Mouse (Mus musculus): ENCODE measurements around the gene Olfr596. TPM values are rescaled to one million over a fixed set of nuclear protein-coding genes. Genes with fewer than 3 reads are reported as not detected.
"Not testable (repeated sequence)": the region's sequence is repeated elsewhere in the genome, so short reads cannot be mapped to it uniquely, and the experiment has no call there.

Gene Olfr596
- not detected in 2 replicates for polyA plus RNA-seq (2016; fragmentation: Nextera tagmentation; extraction: Ambion mirVana)

DNA sequence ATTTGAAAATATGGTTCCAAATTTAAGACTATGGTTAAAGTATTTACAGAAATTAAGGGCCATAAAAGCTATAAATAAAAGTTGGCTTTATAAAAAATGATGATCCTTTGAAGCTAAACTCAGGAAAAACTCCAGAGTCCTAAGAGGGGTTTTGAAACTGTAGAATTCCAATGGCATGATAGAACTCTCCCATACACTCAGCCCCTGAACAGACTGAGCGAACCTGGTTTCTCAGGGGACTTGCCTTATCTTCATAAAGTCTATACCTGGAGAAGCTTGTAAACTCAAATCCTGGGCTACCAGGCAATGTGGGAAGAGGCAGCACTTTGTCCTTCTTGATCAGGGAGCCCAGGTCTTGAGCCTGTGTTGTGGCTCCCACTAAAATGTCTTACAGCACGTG lies at the start of gene Olfr596:
TSS of gene Olfr596 (plus strand) at position 301 of the 400 bp plus-strand sequence.
- not testable (repeated sequence) for H3K4me1 ChIP-seq; H3K27me3 ChIP-seq; H3K9me3 ChIP-seq (replicated peaks); H3K4me3 ChIP-seq; H3K9ac ChIP-seq; H3K36me3 ChIP-seq; H3K27ac ChIP-seq; H3K4me2 ChIP-seq (replicated peaks); ATAC-seq (ENCODE audit: low FRiP score)
- 93% methylated on average over 2 of the region's 2 CpGs for WGBS

DNA sequence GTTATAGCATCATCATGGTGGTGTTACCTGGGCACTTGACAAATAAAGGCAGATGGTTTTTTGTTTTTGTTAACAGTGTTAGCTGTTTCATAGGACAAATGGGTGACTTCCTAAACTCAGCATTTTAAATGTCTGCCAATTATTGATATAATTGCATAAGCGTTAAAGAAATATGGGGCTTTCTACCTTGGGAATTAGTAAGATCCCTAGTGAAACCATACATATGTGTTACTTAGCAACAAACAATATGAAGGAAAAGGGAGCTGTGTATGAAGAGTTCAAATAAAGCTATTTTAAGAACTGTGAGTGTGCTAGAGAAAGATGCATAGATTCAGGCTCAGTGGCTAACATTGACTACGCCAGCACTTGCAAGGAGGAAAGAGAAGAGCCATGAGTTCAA lies 10.6 kb downstream of the Olfr596 start, which contains the start of gene Olfr597:
TSS of gene Olfr597 (plus strand) at position 301 of the 400 bp plus-strand sequence.
- H3K9me3 ChIP-seq (replicated peaks); H3K27ac ChIP-seq; ATAC-seq (ENCODE audit: low FRiP score); H3K4me2 ChIP-seq (replicated peaks); H3K4me3 ChIP-seq; H3K9ac ChIP-seq; H3K4me1 ChIP-seq; H3K36me3 ChIP-seq; H3K27me3 ChIP-seq: not testable (repeated sequence)
- WGBS: 86% methylated on average over 2 of the region's 2 CpGs

DNA sequence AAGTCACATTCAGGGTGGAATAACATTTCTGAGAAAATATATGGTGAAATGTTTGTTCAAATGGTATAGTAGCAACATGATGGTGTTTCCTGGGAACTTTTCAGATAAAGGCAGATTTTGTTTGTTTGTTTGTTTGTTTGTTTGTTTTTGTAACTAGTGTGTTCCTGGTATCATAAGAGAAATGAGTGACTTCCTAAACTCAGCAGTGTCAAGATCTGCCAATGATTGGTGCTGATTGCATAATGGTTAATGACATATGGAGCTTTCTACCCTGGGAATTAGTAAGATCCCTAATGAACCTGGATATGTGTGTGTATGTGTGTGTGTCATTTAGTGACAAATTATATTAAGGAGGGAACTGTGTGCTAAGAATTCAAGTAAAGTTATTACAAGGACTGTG lies 17.8 kb downstream of the Olfr596 start, which contains the start of gene Olfr598:
TSS of gene Olfr598 (plus strand) at position 301 of the 400 bp plus-strand sequence.
- Histone ChIP-seq H3K4me3 (no peak within 1 kb of the TSS), H3K27ac (no peak within 1 kb of the TSS), H3K4me1 (no peaks in the 10 kb centered on the region), H3K27me3 (no peaks in the 10 kb centered on the region), H3K9me3 (replicated peaks) (no peaks in the 10 kb centered on the region), H3K36me3 (no peaks in the 10 kb centered on the region), H3K9ac (no peak within 1 kb of the TSS), H3K4me2 (replicated peaks) (no peak within 1 kb of the TSS)
- ATAC-seq (ENCODE audit: low FRiP score): no peak

DNA sequence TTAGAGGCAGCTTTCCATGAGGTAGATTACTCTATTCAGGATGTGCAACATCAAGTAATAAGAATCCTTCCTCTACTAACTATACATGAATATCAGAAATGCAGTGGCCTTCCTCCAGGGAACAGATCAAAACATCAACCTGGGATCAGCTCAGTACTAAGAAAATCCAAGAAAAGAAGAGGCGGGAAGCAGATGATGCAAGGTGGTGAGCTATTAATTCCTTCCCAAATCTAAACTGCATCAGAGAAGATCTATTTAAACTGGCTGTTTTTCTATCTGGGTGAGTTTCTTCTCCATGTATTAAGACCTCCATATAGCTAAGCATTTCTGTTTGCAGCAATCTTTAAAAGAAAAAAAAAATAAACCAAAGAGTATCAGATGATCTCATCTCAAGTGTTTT lies 30.2 kb downstream of the Olfr596 start, which contains the start of gene Olfr599:
TSS of gene Olfr599 (plus strand) at position 301 of the 400 bp plus-strand sequence.
- Histone ChIP-seq H3K4me2 (replicated peaks) (no peak within 1 kb of the TSS), H3K27me3 (no peaks in the 10 kb centered on the region), H3K9ac (no peak within 1 kb of the TSS), H3K4me3 (no peak within 1 kb of the TSS), H3K4me1 (no peaks in the 10 kb centered on the region), H3K36me3 (no peaks in the 10 kb centered on the region), H3K27ac (no peak within 1 kb of the TSS), H3K9me3 (replicated peaks) (no peaks in the 10 kb centered on the region)
- WGBS: 88% methylated on average over 1 of the region's 1 CpGs
- ATAC-seq (ENCODE audit: low FRiP score): no peak

DNA sequence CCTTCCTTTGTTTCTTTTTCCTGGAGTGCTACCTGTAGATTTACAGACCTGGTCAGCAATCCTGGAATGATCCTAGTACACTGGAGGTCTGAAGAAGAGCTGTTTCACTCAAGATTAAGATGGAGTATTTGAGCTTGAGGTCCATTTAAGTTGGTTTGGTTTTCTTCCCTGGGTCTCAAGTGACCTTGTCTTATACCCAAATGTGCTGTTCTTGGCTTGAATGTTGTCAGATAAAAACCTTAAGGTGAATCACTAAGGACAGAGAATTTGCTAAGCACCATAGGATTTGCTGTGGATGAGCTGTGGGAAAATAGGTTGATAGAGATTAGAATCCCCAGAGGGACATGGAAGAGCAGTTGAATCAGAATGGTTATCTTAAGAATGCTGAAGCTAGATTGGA lies 44.1 kb downstream of the Olfr596 start, which contains the start of gene Olfr600:
TSS of gene Olfr600 (minus strand) at position 101 of the 400 bp plus-strand sequence.
- H3K9me3 ChIP-seq (replicated peaks): no peaks in the 10 kb centered on the region
- ATAC-seq (ENCODE audit: low FRiP score): no peak
- H3K27ac ChIP-seq: no peak within 1 kb of the TSS
- no peaks in the 10 kb centered on the region for H3K36me3 ChIP-seq
- no peaks in the 10 kb centered on the region for H3K27me3 ChIP-seq
- no peak within 1 kb of the TSS for H3K4me2 ChIP-seq (replicated peaks)
- H3K4me1 ChIP-seq: no peaks in the 10 kb centered on the region
- H3K4me3 ChIP-seq: no peak within 1 kb of the TSS
- H3K9ac ChIP-seq: no peak within 1 kb of the TSS

Small RNA genes lying within 50 kb of the gene (microRNA-seq; reads per million reads assigned to microRNA genes)
- gene Gm23550 (not detected), gene Gm25171 (not detected)

Other genes with a start within 250 kb of the Olfr596 start
- gene Olfr584, start 223.8 kb upstream of the Olfr596 start, polyA plus RNA-seq (2016; fragmentation: Nextera tagmentation; extraction: Ambion mirVana): not detected in 2 replicates
- not detected in 2 replicates for gene Olfr585, start 207.9 kb upstream of the Olfr596 start, polyA plus RNA-seq (2016; fragmentation: Nextera tagmentation; extraction: Ambion mirVana)
- gene Olfr586, start 180.0 kb upstream of the Olfr596 start, polyA plus RNA-seq (2016; fragmentation: Nextera tagmentation; extraction: Ambion mirVana): not detected in 2 replicates
- not detected in 2 replicates for gene Olfr588-ps1, start 164.8 kb upstream of the Olfr596 start, polyA plus RNA-seq (2016; fragmentation: Nextera tagmentation; extraction: Ambion mirVana)
- gene Olfr589, start 149.3 kb upstream of the Olfr596 start, polyA plus RNA-seq (2016; fragmentation: Nextera tagmentation; extraction: Ambion mirVana): not detected in 2 replicates
- gene Olfr591, start 127.3 kb upstream of the Olfr596 start, polyA plus RNA-seq (2016; fragmentation: Nextera tagmentation; extraction: Ambion mirVana): not detected in 2 replicates
- not detected in 2 replicates for gene Olfr592, start 120.8 kb upstream of the Olfr596 start, polyA plus RNA-seq (2016; fragmentation: Nextera tagmentation; extraction: Ambion mirVana)
- not detected in 2 replicates for gene Olfr593, start 93.8 kb upstream of the Olfr596 start, polyA plus RNA-seq (2016; fragmentation: Nextera tagmentation; extraction: Ambion mirVana)
- gene Olfr594, start 88.7 kb upstream of the Olfr596 start, polyA plus RNA-seq (2016; fragmentation: Nextera tagmentation; extraction: Ambion mirVana): not detected in 2 replicates
- not detected in 2 replicates for gene Usp17ld, start 53.1 kb upstream of the Olfr596 start, polyA plus RNA-seq (2016; fragmentation: Nextera tagmentation; extraction: Ambion mirVana)
- gene Olfr597, start 10.7 kb downstream of the Olfr596 start, polyA plus RNA-seq (2016; fragmentation: Nextera tagmentation; extraction: Ambion mirVana): not detected in 2 replicates
- not detected in 2 replicates for gene Olfr598, start 17.9 kb downstream of the Olfr596 start, polyA plus RNA-seq (2016; fragmentation: Nextera tagmentation; extraction: Ambion mirVana)
- gene Olfr599, start 30.3 kb downstream of the Olfr596 start, polyA plus RNA-seq (2016; fragmentation: Nextera tagmentation; extraction: Ambion mirVana): not detected in 2 replicates
- gene Olfr600, start 44.0 kb downstream of the Olfr596 start, polyA plus RNA-seq (2016; fragmentation: Nextera tagmentation; extraction: Ambion mirVana): not detected in 2 replicates
- gene Olfr601, start 57.0 kb downstream of the Olfr596 start, polyA plus RNA-seq (2016; fragmentation: Nextera tagmentation; extraction: Ambion mirVana): not detected in 2 replicates
- not detected in 2 replicates for gene Olfr603, start 80.5 kb downstream of the Olfr596 start, polyA plus RNA-seq (2016; fragmentation: Nextera tagmentation; extraction: Ambion mirVana)
- not detected in 2 replicates for gene Usp17lc, start 109.4 kb downstream of the Olfr596 start, polyA plus RNA-seq (2016; fragmentation: Nextera tagmentation; extraction: Ambion mirVana)
- not detected in 2 replicates for gene Olfr605, start 139.8 kb downstream of the Olfr596 start, polyA plus RNA-seq (2016; fragmentation: Nextera tagmentation; extraction: Ambion mirVana)
- not detected in 2 replicates for gene Olfr606, start 143.4 kb downstream of the Olfr596 start, polyA plus RNA-seq (2016; fragmentation: Nextera tagmentation; extraction: Ambion mirVana)
- gene Olfr607, start 158.5 kb downstream of the Olfr596 start, polyA plus RNA-seq (2016; fragmentation: Nextera tagmentation; extraction: Ambion mirVana): not detected in 2 replicates
- not detected in 2 replicates for gene Olfr608, start 164.2 kb downstream of the Olfr596 start, polyA plus RNA-seq (2016; fragmentation: Nextera tagmentation; extraction: Ambion mirVana)
- not detected in 2 replicates for gene Olfr609, start 192.4 kb downstream of the Olfr596 start, polyA plus RNA-seq (2016; fragmentation: Nextera tagmentation; extraction: Ambion mirVana)
- gene Olfr610, start 206.5 kb downstream of the Olfr596 start, polyA plus RNA-seq (2016; fragmentation: Nextera tagmentation; extraction: Ambion mirVana): not detected in 2 replicates
- not detected in 2 replicates for gene Olfr611, start 215.2 kb downstream of the Olfr596 start, polyA plus RNA-seq (2016; fragmentation: Nextera tagmentation; extraction: Ambion mirVana)
- not detected in 2 replicates for gene Olfr612, start 237.1 kb downstream of the Olfr596 start, polyA plus RNA-seq (2016; fragmentation: Nextera tagmentation; extraction: Ambion mirVana)
- gene Olfr613, start 242.4 kb downstream of the Olfr596 start, polyA plus RNA-seq (2016; fragmentation: Nextera tagmentation; extraction: Ambion mirVana): not detected in 2 replicates